Mouse (Mus musculus) neural tube, embryonic 12.5 days (tissue): ENCODE measurements at regions not wholly inside any gene's neighbourhood (a gene's known extent, or its start where the extent isn't known, plus 50 kb on each side); places are given as distances from the start of the nearest gene placed in this dataset.

Experiments
- ATAC-seq: fragments of 200-750 bp; cut with Nextera tagmentation; 2 replicates; pipeline ENCODE4 v1.8.0; 2017; ENCODE audit warnings: low read depth, mild to moderate bottlenecking, moderate TSS enrichment, moderate library complexity; ENCODE audit not compliant: low FRiP score
- H3K27ac ChIP-seq: fragments of 300-500 bp; sonication (generic); 2 replicates; pipeline ENCODE4 v1.5.1; 2016
- H3K27me3 ChIP-seq: fragments of 300-500 bp; sonication (generic); replicated peaks from 2 replicates; pipeline ENCODE4 v1.6.1; 2016; ENCODE audit warnings: mild to moderate bottlenecking
- H3K36me3 ChIP-seq: fragments of 300-500 bp; sonication (generic); 2 replicates; pipeline ENCODE4 v1.6.1; 2016; ENCODE audit warnings: mild to moderate bottlenecking
- H3K4me1 ChIP-seq: fragments of 300-500 bp; sonication (generic); 2 replicates; pipeline ENCODE4 v1.6.1; 2016
- H3K4me2 ChIP-seq: fragments of 300-500 bp; sonication (generic); replicated peaks from 2 replicates; pipeline ENCODE4 v1.6.1; 2016; ENCODE audit warnings: mild to moderate bottlenecking
- H3K4me3 ChIP-seq: fragments of 300-500 bp; sonication (generic); 2 replicates; pipeline ENCODE4 v1.5.1; 2016
- H3K9ac ChIP-seq: fragments of 300-500 bp; sonication (generic); 2 replicates; pipeline ENCODE4 v1.6.1; 2016; ENCODE audit warnings: mild to moderate bottlenecking
- H3K9me3 ChIP-seq: fragments of 300-500 bp; sonication (generic); 2 replicates; pipeline ENCODE4 v1.6.1; 2016; ENCODE audit warnings: mild to moderate bottlenecking
- WGBS: fragments of 180-500 bp; shearing (Covaris S2); methylation state at CpG from one replicate; pipeline ENCODE4 v1.1.7; 2016; 5-methylcytosine and 5-hydroxymethylcytosine counted together

DNA sequence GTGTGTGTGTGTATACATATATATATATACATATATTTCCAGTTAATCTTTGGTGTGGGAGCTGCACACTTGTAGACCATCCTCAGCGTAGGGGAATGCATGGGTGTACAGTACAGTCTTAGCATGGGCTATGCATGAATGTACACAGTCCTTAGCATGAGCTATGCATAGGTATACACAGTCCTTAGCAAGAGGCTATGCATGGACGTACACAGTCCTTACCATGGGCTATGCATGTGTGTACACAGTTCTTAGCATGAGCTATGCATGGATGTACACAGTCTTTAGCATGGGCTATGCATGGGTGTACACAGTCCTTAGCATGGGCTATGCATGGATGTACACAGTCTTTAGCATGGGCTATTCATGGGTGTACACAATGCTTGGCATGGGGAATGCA, 70.5 kb downstream of the Rchy1 start:
- WGBS = 89% methylated on average over 2 of the region's 2 CpGs
- Histone ChIP-seq H3K9me3 (0 out of 2 replicates have a peak, but pooled peaks cover 3% of the 10 kb centered on the region), H3K27me3 (no peaks in the 10 kb centered on the region), H3K4me3 (no peak overlapping the region), H3K27ac (no peak overlapping the region), H3K4me2 (no peak overlapping the region), H3K9ac (no peak overlapping the region), H3K36me3 (no peaks in the 10 kb centered on the region), H3K4me1 (no peaks in the 10 kb centered on the region)
- ATAC-seq = no peak

GRCm38 (mm10) chr5:91881771-91882170, 81.1 kb downstream of the Rchy1 start:
- Histone ChIP-seq H3K9ac (no peak overlapping the region), H3K36me3 (no peaks in the 10 kb centered on the region)
- 83% methylated on average over 1 of the region's 1 CpGs for WGBS

DNA sequence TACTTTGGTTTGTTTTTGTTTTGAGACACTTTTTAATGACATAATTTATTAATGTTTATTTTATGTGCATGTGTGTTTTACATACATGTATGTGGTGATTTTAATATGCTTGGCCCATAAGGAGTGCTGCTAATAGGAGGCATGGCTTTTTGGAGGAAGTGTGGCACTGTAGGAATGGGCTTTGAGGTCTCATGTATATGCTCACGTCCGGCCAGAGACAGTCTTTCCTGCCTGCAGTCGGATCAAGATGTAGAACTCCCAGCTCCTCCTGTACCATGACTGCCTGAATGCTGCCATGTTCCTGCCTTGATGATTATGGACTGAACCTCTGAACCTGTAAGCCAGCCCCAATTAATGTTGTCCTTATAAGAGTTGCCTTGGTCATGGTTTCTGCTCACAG, 82.6 kb downstream of the Rchy1 start:
- H3K4me2 ChIP-seq = no peak overlapping the region
- no peak overlapping the region for H3K27ac ChIP-seq
- no peaks in the 10 kb centered on the region for H3K27me3 ChIP-seq
- H3K36me3 ChIP-seq = no peaks in the 10 kb centered on the region
- peaks cover 3% of the 10 kb centered on the region; the same call in 1 of the 2 replicates for H3K4me1 ChIP-seq
- H3K9me3 ChIP-seq = peaks cover 5% of the 10 kb centered on the region; the same call in 1 of the 2 replicates
- 93% methylated on average over 3 of the region's 3 CpGs for WGBS
- no peak overlapping the region for H3K4me3 ChIP-seq
- H3K9ac ChIP-seq = no peak overlapping the region
- ATAC-seq = no peak

More at GRCm38 (mm10) chr5:91881771-91882170, 81.1 kb downstream of the Rchy1 start:
- no peak overlapping the region for H3K27ac ChIP-seq
- H3K4me1 ChIP-seq = no peaks in the 10 kb centered on the region
- H3K9me3 ChIP-seq = peaks cover 5% of the 10 kb centered on the region; the same call in 1 of the 2 replicates
- no peak overlapping the region for H3K4me2 ChIP-seq
- ATAC-seq = no peak
- no peaks in the 10 kb centered on the region for H3K27me3 ChIP-seq
- no peak overlapping the region for H3K4me3 ChIP-seq

- H3K9me3 ChIP-seq = peaks cover 5% of the 10 kb centered on the region; the same call in 1 of the 2 replicates
- H3K9ac ChIP-seq = no peak overlapping the region
- H3K27me3 ChIP-seq = no peaks in the 10 kb centered on the region
- H3K4me3 ChIP-seq = no peak overlapping the region
- H3K36me3 ChIP-seq = no peaks in the 10 kb centered on the region
- peaks cover 3% of the 10 kb centered on the region; the same call in 1 of the 2 replicates for H3K4me1 ChIP-seq
- no peak for ATAC-seq
- no peak overlapping the region for H3K4me2 ChIP-seq
- WGBS = 91% methylated on average over 11 of the region's 11 CpGs
- H3K27ac ChIP-seq = no peak overlapping the region
These were observed 84.2 kb downstream of the Rchy1 start for GRCm38 (mm10) chr5:91878627-91879026.

- no peaks in the 10 kb centered on the region for H3K9me3 ChIP-seq
- no peak overlapping the region for H3K4me3 ChIP-seq
- WGBS = 86% methylated on average over 2 of the region's 2 CpGs
- H3K9ac ChIP-seq = no peak overlapping the region
- peaks cover 3% of the 10 kb centered on the region; the same call in 1 of the 2 replicates for H3K4me1 ChIP-seq
- no peaks in the 10 kb centered on the region for H3K36me3 ChIP-seq
- H3K4me2 ChIP-seq = no peak overlapping the region
- H3K27ac ChIP-seq = no peak overlapping the region
- H3K27me3 ChIP-seq = no peaks in the 10 kb centered on the region
- no peak for ATAC-seq
These were observed 86.2 kb downstream of the Rchy1 start for GRCm38 (mm10) chr5:91876682-91877031.

GRCm38 (mm10) chr5:91875875-91876681, 86.8 kb downstream of the Rchy1 start:
- no peaks in the 10 kb centered on the region for H3K27me3 ChIP-seq
- H3K9me3 ChIP-seq = no peaks in the 10 kb centered on the region
- 64% methylated on average over 10 of the region's 10 CpGs for WGBS
- H3K4me3 ChIP-seq = no peak overlapping the region
- no peak overlapping the region for H3K27ac ChIP-seq
- peaks cover 3% of the 10 kb centered on the region; the same call in 1 of the 2 replicates for H3K4me1 ChIP-seq
- no peaks in the 10 kb centered on the region for H3K36me3 ChIP-seq
- peak; percentile 70 for ATAC-seq
- H3K9ac ChIP-seq = no peak overlapping the region
- no peak overlapping the region for H3K4me2 ChIP-seq

- Histone ChIP-seq H3K36me3 (no peaks in the 10 kb centered on the region), H3K9me3 (no peaks in the 10 kb centered on the region), H3K27me3 (no peaks in the 10 kb centered on the region), H3K27ac (no peak overlapping the region), H3K4me2 (no peak overlapping the region), H3K9ac (no peak overlapping the region), H3K4me1 (peaks cover 3% of the 10 kb centered on the region; the same call in 1 of the 2 replicates), H3K4me3 (no peak overlapping the region)
- 76% methylated on average over 1 of the region's 1 CpGs for WGBS
- ATAC-seq = no peak
These were observed 90.1 kb downstream of the Rchy1 start for GRCm38 (mm10) chr5:91872816-91873215.

- no peak overlapping the region for H3K9ac ChIP-seq
- no peak overlapping the region for H3K27ac ChIP-seq
- no peak overlapping the region for H3K4me3 ChIP-seq
- H3K4me1 ChIP-seq = no peaks in the 10 kb centered on the region
- H3K36me3 ChIP-seq = no peaks in the 10 kb centered on the region
- 92% methylated on average over 6 of the region's 6 CpGs for WGBS
- H3K27me3 ChIP-seq = no peaks in the 10 kb centered on the region
- no peak overlapping the region for H3K4me2 ChIP-seq
- no peak for ATAC-seq
- no peaks in the 10 kb centered on the region for H3K9me3 ChIP-seq
These were observed 93.1 kb downstream of the Rchy1 start for GRCm38 (mm10) chr5:91869791-91870190.

GRCm38 (mm10) chr5:91866184-91866583, 96.7 kb downstream of the Rchy1 start:
- Histone ChIP-seq H3K27ac (no peak overlapping the region), H3K36me3 (no peaks in the 10 kb centered on the region), H3K4me2 (no peak overlapping the region), H3K9me3 (no peaks in the 10 kb centered on the region), H3K4me1 (no peaks in the 10 kb centered on the region), H3K4me3 (no peak overlapping the region), H3K27me3 (no peaks in the 10 kb centered on the region), H3K9ac (no peak overlapping the region)
- WGBS = 92% methylated on average over 3 of the region's 3 CpGs
- ATAC-seq = no peak

GRCm38 (mm10) chr5:91865365-91865764, 97.5 kb downstream of the Rchy1 start:
- 84% methylated on average over 3 of the region's 3 CpGs for WGBS
- Histone ChIP-seq H3K9ac (no peak overlapping the region), H3K9me3 (no peaks in the 10 kb centered on the region), H3K4me3 (no peak overlapping the region), H3K4me1 (no peaks in the 10 kb centered on the region), H3K27ac (no peak overlapping the region), H3K36me3 (no peaks in the 10 kb centered on the region), H3K4me2 (no peak overlapping the region), H3K27me3 (no peaks in the 10 kb centered on the region)
- ATAC-seq = no peak

DNA sequence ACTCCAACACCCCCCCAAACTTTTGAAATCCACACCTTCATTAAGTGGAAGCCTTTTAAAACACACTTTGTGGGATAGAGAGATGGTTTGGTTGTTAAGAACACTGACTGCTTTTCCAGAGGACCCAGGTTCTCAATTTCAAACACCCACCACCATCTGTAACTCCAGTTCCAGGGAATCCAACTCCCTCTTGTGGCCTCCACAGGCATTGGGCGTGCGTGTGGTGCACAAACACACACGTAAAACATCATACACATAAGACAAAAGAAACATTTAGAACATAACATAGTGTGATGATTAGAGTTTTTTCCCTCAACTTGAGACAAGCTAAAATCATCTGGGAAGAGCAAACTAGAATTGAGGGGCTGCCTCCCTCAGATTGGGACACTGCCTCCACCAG, 100.0 kb downstream of the Rchy1 start:
- H3K27ac ChIP-seq = no peak overlapping the region
- WGBS = 93% methylated on average over 3 of the region's 3 CpGs
- no peak overlapping the region for H3K4me2 ChIP-seq
- no peak for ATAC-seq
- no peaks in the 10 kb centered on the region for H3K4me1 ChIP-seq
- H3K9ac ChIP-seq = no peak overlapping the region
- H3K36me3 ChIP-seq = no peaks in the 10 kb centered on the region
- H3K4me3 ChIP-seq = no peak overlapping the region
- H3K27me3 ChIP-seq = no peaks in the 10 kb centered on the region
- H3K9me3 ChIP-seq = no peaks in the 10 kb centered on the region

DNA sequence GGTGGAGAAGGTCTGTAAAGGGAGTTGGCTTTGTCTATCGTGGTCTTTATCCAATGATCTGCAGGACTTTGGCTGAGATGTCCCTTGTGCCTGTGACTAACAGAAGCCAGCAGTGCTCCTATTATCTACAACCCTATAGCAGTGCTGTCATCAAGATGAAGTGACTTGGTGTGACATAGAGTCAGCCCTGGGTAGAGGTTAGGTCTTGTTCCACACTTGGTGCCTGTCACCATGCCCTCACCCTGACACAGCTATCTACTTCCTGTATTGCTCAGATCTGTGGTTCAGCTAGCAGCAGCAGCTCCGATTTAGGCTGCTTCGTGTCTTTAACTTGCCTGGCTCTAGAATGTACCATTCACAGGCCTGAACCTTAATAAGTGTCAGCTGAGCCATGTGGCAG, 100.6 kb downstream of the Rchy1 start:
- Histone ChIP-seq H3K4me2 (no peak overlapping the region), H3K9me3 (no peaks in the 10 kb centered on the region), H3K27me3 (no peaks in the 10 kb centered on the region), H3K27ac (no peak overlapping the region), H3K36me3 (no peaks in the 10 kb centered on the region), H3K4me3 (no peak overlapping the region), H3K9ac (no peak overlapping the region), H3K4me1 (no peaks in the 10 kb centered on the region)
- 92% methylated on average over 3 of the region's 3 CpGs for WGBS
- no peak for ATAC-seq
